Mouse (Mus musculus) MEL (cell line): ENCODE measurements around the gene Sh3bp4. TPM values are rescaled to one million over a fixed set of nuclear protein-coding genes. Genes with fewer than 3 reads are reported as not detected.

Experiments
- DNase-seq: peaks from one replicate; pipeline ENCODE4 v3.0.0; 2011; ENCODE audit warnings: low read depth, low spot score
- H3K27ac ChIP-seq: 2 replicates; pipeline ENCODE4 v1.5.1; 2012; ENCODE audit warnings: low read depth, mild to moderate bottlenecking, control low read depth, low read length, moderate library complexity; ENCODE audit not compliant: control insufficient read depth
- H3K27me3 ChIP-seq, 2 experiments: fragments of 150-350 bp in 1 of 2; sonication (generic) in 1 of 2; 2 replicates each; pipeline ENCODE4 v1.6.1; 2012; ENCODE audit warnings: low read length in 2 of 2, mild to moderate bottlenecking in 2 of 2, improper control_type of control experiment in 1 of 2, moderate library complexity in 1 of 2; ENCODE audit not compliant: insufficient read depth in 2 of 2, control insufficient read depth in 1 of 2
- H3K36me3 ChIP-seq, 2 experiments: 2 replicates each; pipeline ENCODE4 v1.6.1; 2012 to 2014; ENCODE audit warnings: low read length in 2 of 2, improper control_type of control experiment in 1 of 2, inconsistent platforms in 1 of 2, mild to moderate bottlenecking in 1 of 2; ENCODE audit not compliant: insufficient read depth in 2 of 2, control insufficient read depth in 1 of 2
- H3K4me1 ChIP-seq, 2 experiments: fragments of 150-350 bp in 1 of 2; sonication (generic) in 1 of 2; 2 replicates each; pipeline ENCODE4 v1.6.1; 2012; ENCODE audit warnings: low read length in 2 of 2, improper control_type of control experiment in 1 of 2, mild to moderate bottlenecking in 1 of 2; ENCODE audit not compliant: insufficient read depth in 2 of 2, control insufficient read depth in 1 of 2
- H3K4me3 ChIP-seq, 2 experiments: fragments of 150-350 bp in 1 of 2; sonication (generic) in 1 of 2; 2 replicates each; pipeline ENCODE4 v1.5.1; 2012; ENCODE audit warnings: low read depth in 2 of 2, low read length in 2 of 2, mild to moderate bottlenecking in 2 of 2, moderate library complexity in 2 of 2, control low read depth in 1 of 2, improper control_type of control experiment in 1 of 2; ENCODE audit not compliant: control insufficient read depth in 1 of 2, insufficient read depth in 1 of 2
- H3K79me2 ChIP-seq: 2 replicates; pipeline ENCODE4 v1.6.1; 2012; ENCODE audit warnings: mild to moderate bottlenecking, low read length, moderate library complexity; ENCODE audit not compliant: control insufficient read depth, poor library complexity, insufficient read depth
- H3K9ac ChIP-seq: 2 replicates; pipeline ENCODE4 v1.6.1; 2012; ENCODE audit warnings: low read depth, mild to moderate bottlenecking, control low read depth, low read length, moderate library complexity; ENCODE audit not compliant: control insufficient read depth, poor library complexity, severe bottlenecking
- H3K9me3 ChIP-seq: fragments of 150-350 bp; sonication (generic); replicated peaks from 2 replicates; pipeline ENCODE4 v1.6.1; 2012; ENCODE audit warnings: mild to moderate bottlenecking, low read length, improper control_type of control experiment, moderate library complexity; ENCODE audit not compliant: insufficient read depth
- CHD1 ChIP-seq: IDR thresholded peaks from 2 replicates; pipeline ENCODE4 v1.6.1; 2012; ENCODE audit warnings: low read depth, mild to moderate bottlenecking, inconsistent platforms, low read length, improper control_type of control experiment
- E2F4 ChIP-seq: IDR thresholded peaks from 2 replicates; pipeline ENCODE4 v1.6.1; 2011; ENCODE audit warnings: low read depth, low read length, improper control_type of control experiment, borderline replicate concordance
- ELF1 ChIP-seq: IDR thresholded peaks from 2 replicates; pipeline ENCODE4 v1.6.1; 2014; ENCODE audit warnings: low read depth, mild to moderate bottlenecking, inconsistent platforms, low read length, improper control_type of control experiment, moderate library complexity
- ETS1 ChIP-seq: IDR thresholded peaks from 2 replicates; pipeline ENCODE4 v1.6.1; 2012; ENCODE audit warnings: low read depth, mild to moderate bottlenecking, inconsistent platforms, low read length, improper control_type of control experiment, moderate library complexity
- GATA1 ChIP-seq: IDR thresholded peaks from 2 replicates; pipeline ENCODE4 v1.6.1; 2011; ENCODE audit warnings: low read depth, low read length, improper control_type of control experiment
- HCFC1 ChIP-seq: IDR thresholded peaks from 2 replicates; pipeline ENCODE4 v1.6.1; 2012; ENCODE audit warnings: low read depth, mild to moderate bottlenecking, inconsistent platforms, low read length, improper control_type of control experiment, moderate library complexity
- JUND ChIP-seq: IDR thresholded peaks from 2 replicates; pipeline ENCODE4 v1.6.1; 2011; ENCODE audit warnings: low read depth, mild to moderate bottlenecking, improper control_type of control experiment, low read length
- KAT2A ChIP-seq: conservative IDR thresholded peaks from 2 replicates; pipeline ENCODE4 v1.6.1; 2012; ENCODE audit warnings: low read depth, low read length, improper control_type of control experiment, inconsistent platforms
- MAFK ChIP-seq: IDR thresholded peaks from 2 replicates; pipeline ENCODE4 v1.6.1; 2011; ENCODE audit warnings: low read depth, mild to moderate bottlenecking, low read length, improper control_type of control experiment, borderline replicate concordance
- MAX ChIP-seq: IDR thresholded peaks from 2 replicates; pipeline ENCODE4 v1.6.1; 2011; ENCODE audit warnings: low read length, improper control_type of control experiment
- MAZ ChIP-seq: IDR thresholded peaks from 2 replicates; pipeline ENCODE4 v1.6.1; 2012; ENCODE audit warnings: low read depth, mild to moderate bottlenecking, inconsistent platforms, low read length, improper control_type of control experiment
- MYB ChIP-seq: IDR thresholded peaks from 2 replicates; pipeline ENCODE4 v1.6.1; 2011; ENCODE audit warnings: mild to moderate bottlenecking, low read depth, low read length, improper control_type of control experiment
- NRF1 ChIP-seq: IDR thresholded peaks from 2 replicates; pipeline ENCODE4 v1.6.1; 2014; ENCODE audit warnings: low read depth, mild to moderate bottlenecking, inconsistent platforms, low read length, improper control_type of control experiment, moderate library complexity; ENCODE audit not compliant: poor library complexity, insufficient read depth, severe bottlenecking
- POLR2AphosphoS5 ChIP-seq: IDR thresholded peaks from 2 replicates; pipeline ENCODE4 v1.6.1; 2012; ENCODE audit warnings: low read depth, borderline replicate concordance, mild to moderate bottlenecking, inconsistent platforms, low read length, moderate library complexity, mixed read lengths
- RCOR1 ChIP-seq: IDR thresholded peaks from 2 replicates; pipeline ENCODE4 v1.6.1; 2012; ENCODE audit warnings: low read depth, mild to moderate bottlenecking, inconsistent platforms, low read length, improper control_type of control experiment
- SMC3 ChIP-seq: IDR thresholded peaks from 2 replicates; pipeline ENCODE4 v1.6.1; 2011; ENCODE audit warnings: low read depth, low read length, improper control_type of control experiment
- TAL1 ChIP-seq: IDR thresholded peaks from 2 replicates; pipeline ENCODE4 v1.6.1; 2012; ENCODE audit warnings: mild to moderate bottlenecking, inconsistent platforms, low read length, moderate library complexity, mixed read lengths
- UBTF ChIP-seq: IDR thresholded peaks from 2 replicates; pipeline ENCODE4 v1.6.1; 2012; ENCODE audit warnings: low read depth, mild to moderate bottlenecking, inconsistent platforms, low read length, improper control_type of control experiment, moderate library complexity, borderline replicate concordance; ENCODE audit not compliant: insufficient read depth
- ZC3H11A ChIP-seq: IDR thresholded peaks from 2 replicates; pipeline ENCODE4 v1.6.1; 2012; ENCODE audit warnings: low read depth, mild to moderate bottlenecking, inconsistent platforms, low read length, improper control_type of control experiment
- ZMIZ1 ChIP-seq: IDR thresholded peaks from 2 replicates; pipeline ENCODE4 v1.6.1; 2012; ENCODE audit warnings: low read depth, mild to moderate bottlenecking, inconsistent platforms, low read length, improper control_type of control experiment, moderate library complexity
- polyA plus RNA-seq, 2 experiments: library from polyadenylated mRNA; stranded (reverse) in 1 of 2; unstranded in 1 of 2; fragments of >175 nt in 1 of 2; fragments of >200 nt in 1 of 2; gene quantifications; 2 replicates each; pipeline versions ENCODE4 v1.2.1 to v1.2.4; 2012; ENCODE audit warnings: low replicate concordance in 2 of 2, low read depth in 1 of 2; ENCODE audit not compliant: insufficient read length in 2 of 2, insufficient read depth in 1 of 2, missing spikeins in 1 of 2
- total RNA-seq: library from RNA; depleted of rRNA; stranded (reverse); fragments of 300-350 nt; gene quantifications from 2 replicates; pipeline ENCODE4 v1.2.3, GENCODE M21; 2012

The Sh3bp4 gene
- total and polyA plus RNA-seq, 3 experiments: not detected

GRCm38 (mm10) chr1:89152576-89152975 lies 82.4 kb downstream of the Sh3bp4 start:
- H3K27me3 ChIP-seq: no peaks in the 10 kb centered on the region
- no peak overlapping the region for H3K27ac ChIP-seq
- H3K9ac ChIP-seq: no peak overlapping the region
- no peaks in the 10 kb centered on the region for H3K36me3 ChIP-seq
- no peaks in the 10 kb centered on the region for H3K79me2 ChIP-seq
- H3K4me3 ChIP-seq: no peak overlapping the region
- TF ChIP-seq POLR2AphosphoS5 (no peak), TAL1 (no peak)
- H3K4me1 ChIP-seq: no peaks in the 10 kb centered on the region
- no peak for DNase-seq
- H3K9me3 ChIP-seq: no peaks in the 10 kb centered on the region

GRCm38 (mm10) chr1:89153203-89153602 lies 83.0 kb downstream of the Sh3bp4 start:
- H3K36me3 ChIP-seq: no peaks in the 10 kb centered on the region
- no peaks in the 10 kb centered on the region for H3K4me1 ChIP-seq
- H3K27ac ChIP-seq: no peak overlapping the region
- no peak overlapping the region for H3K9ac ChIP-seq
- H3K4me3 ChIP-seq: no peak overlapping the region
- TF ChIP-seq MAX (no peak), HCFC1 (no peak), ELF1 (no peak), MYB (no peak), MAZ (no peak), ZMIZ1 (no peak), SMC3 (no peak), NRF1 (no peak), KAT2A (no peak), UBTF (no peak), E2F4 (no peak), CHD1 (no peak), MAFK (no peak), POLR2AphosphoS5 (no peak), ETS1 (no peak), GATA1 (no peak), JUND (no peak), ZC3H11A (no peak), RCOR1 (no peak)
- H3K9me3 ChIP-seq: no peaks in the 10 kb centered on the region
- H3K79me2 ChIP-seq: no peaks in the 10 kb centered on the region
- DNase-seq: no peak
- no peaks in the 10 kb centered on the region for H3K27me3 ChIP-seq
